Mouse (Mus musculus) small intestine, adult 2 months (tissue): ENCODE data around the gene B4galt5.

Experiments used
- CTCF ChIP-seq: fragments of 200-500 bp; IDR thresholded peaks from 2 replicates; pipeline ENCODE4 v1.5.1; 2012; ENCODE audit warnings: low read depth, mild to moderate bottlenecking, control low read depth, inconsistent platforms, low read length, moderate library complexity, mixed read lengths; ENCODE audit not compliant: insufficient replicate concordance, insufficient read length; ENCODE audit errors: extremely low read depth
- POLR2A ChIP-seq: fragments of 200-500 bp; IDR thresholded peaks from 2 replicates; pipeline ENCODE4 v1.6.1; 2012; ENCODE audit warnings: low read depth, mild to moderate bottlenecking, control low read depth, inconsistent platforms, low read length, moderate library complexity

DNA sequence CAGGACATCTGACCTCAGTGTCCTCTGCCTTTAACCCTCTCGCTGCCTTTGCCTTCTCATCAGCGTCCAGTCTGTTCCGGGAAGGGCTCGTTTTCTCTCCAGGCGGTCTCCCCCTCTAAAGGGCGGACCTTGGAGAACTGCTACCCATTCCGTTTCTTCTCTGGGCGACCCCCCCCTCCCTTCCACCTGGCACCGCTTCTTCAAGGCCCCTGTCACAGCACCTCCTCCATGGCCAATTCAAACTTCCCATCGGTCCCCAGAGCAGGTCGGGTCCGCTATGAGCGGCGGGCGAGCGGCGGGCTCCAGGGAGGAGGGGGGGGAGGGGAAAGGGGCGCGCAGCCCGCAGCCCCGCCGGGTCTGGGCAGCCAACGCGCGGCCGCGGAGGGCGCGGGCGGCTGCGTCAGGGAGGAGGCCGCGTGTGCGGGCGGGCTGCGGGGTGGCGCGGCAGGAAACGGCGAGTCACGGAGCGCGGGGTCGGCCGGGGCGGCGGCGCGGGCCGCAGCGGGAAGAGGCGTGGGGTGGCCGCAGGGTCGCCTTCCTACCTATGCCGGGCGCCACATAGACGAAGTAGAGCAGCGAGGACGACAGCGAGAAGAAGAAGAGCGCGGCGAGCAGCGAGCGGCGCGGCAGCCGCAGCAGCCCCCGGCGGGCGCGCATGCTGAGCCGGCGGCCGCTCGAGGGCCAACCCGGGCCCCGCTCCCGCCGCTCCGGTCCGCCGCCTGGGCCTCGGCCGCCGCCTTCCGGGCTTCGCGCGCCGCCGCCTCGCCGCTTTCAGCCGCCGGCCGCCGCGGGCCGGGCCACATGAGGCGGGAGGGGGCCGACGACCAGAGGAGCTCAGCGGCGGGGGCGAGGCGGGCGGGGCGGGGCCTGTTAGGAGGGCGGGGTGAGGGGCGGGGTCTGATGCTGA is at the start of gene B4galt5:
- TF ChIP-seq CTCF (no peak), POLR2A (peak; percentile 70; the same call in 1 of the 2 replicates)
